Mouse (Mus musculus): ENCODE measurements around the gene Ccl22. TPM values are rescaled to one million over a fixed set of nuclear protein-coding genes. Genes with fewer than 3 reads are reported as not detected.

Ccl22 gene
- total and polyA plus RNA-seq, 2 experiments: 0.28 to 0.32 TPM

DNA sequence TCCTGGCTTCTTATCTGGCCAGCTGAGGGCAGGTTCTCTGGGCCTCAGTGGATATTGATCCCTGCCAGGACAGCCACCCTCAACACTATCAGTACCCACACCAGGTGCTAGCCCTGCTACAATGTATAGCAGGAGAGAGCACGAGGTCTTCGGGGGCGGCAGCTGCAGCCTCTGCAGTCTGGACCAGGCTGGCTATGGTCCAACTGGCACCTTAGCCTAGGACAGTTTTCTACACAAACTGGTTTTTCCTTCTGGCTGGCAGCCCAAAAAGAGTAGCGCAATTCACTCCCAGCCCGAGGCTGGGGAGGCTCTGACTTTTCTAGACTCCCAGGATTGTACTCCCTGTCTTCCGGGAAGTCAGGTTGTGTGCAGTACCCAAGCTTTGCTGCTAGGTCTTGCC, 25.6 kb downstream of the Ccl22 start:
- H3K27me3 ChIP-seq (ENCODE audit: control insufficient read depth, insufficient read depth, low read length): peaks cover 13% of the 10 kb centered on the region
- DNase-seq (ENCODE audit: extremely low read depth, low read depth, low spot score): no peak
- 31% methylated on average over 6 of the region's 6 CpGs for WGBS
- no peak overlapping the region for H3K4me3 ChIP-seq (ENCODE audit: insufficient read depth, low read depth, low read length)
- no peaks in the 10 kb centered on the region for H3K36me3 ChIP-seq (ENCODE audit: control insufficient read depth, insufficient read depth, low read length)
- TF ChIP-seq CTCF (IDR thresholded peaks at IDR 0.05; ENCODE audit: low read depth, low read length): no peak
- TF ChIP-seq POLR2A (IDR thresholded peaks at IDR 0.05; ENCODE audit: extremely low read depth, insufficient read depth, low read length): no peak
- H3K9ac ChIP-seq (ENCODE audit: low read depth, low read length): no peak overlapping the region
- no peaks in the 10 kb centered on the region for H3K79me2 ChIP-seq (ENCODE audit: control insufficient read depth, insufficient read depth, low read length)
- H3K4me1 ChIP-seq (ENCODE audit: control insufficient read depth, insufficient read depth, low read length): no peaks in the 10 kb centered on the region; the same call in 1 of the 2 replicates
- no peak overlapping the region for H3K27ac ChIP-seq (replicated peaks; ENCODE audit: insufficient read depth, low read depth, low read length)

DNA sequence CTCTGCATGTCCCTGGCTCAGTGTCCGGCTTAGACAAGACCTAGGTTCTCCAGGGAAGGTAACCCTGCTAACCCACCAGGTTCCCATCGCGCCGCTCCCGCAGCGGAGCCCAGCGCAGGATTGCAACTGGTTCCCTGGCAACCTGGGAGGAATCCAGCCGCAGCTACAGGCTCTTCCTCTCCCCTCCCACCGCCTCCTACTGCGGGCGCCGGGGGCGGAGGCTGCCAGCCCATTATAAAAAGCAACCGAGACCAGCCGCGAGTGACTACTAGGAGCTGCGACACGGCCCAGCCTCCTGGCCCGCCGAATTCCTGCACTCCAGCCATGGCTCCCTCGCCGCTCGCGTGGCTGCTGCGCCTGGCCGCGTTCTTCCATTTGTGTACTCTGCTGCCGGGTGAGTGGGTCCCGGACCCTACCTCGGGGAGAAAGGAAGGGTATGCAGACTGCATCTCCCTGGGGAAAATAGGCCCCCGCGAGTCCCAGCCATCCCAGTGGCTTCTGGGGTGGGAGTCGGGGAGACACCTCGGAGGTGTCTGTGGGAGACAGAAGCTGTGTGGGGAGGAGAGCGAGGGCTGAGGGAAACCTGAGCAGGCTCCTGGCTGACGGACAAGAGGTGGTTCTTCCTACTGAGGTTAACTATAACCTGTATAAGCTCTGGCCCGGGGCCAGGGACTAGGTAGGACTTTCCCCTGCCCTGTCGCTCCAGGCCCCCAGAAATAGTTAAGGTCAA, 26.7 kb downstream of the Ccl22 start, which contains the start of gene Cx3cl1:
Cx3cl1 (plus strand) TSS at position 69 of the 730 bp plus-strand sequence.
- H3K4me3 ChIP-seq (ENCODE audit: insufficient read depth, low read depth, low read length): peak within 1 kb of the TSS; percentile 48
- TF ChIP-seq CTCF (IDR thresholded peaks at IDR 0.05; ENCODE audit: low read depth, low read length) (no peak), POLR2A (IDR thresholded peaks at IDR 0.05; ENCODE audit: extremely low read depth, insufficient read depth, low read length) (0 out of 2 replicates have a peak, but pooled peaks have one; percentile 22)
- no peak within 1 kb of the TSS for H3K27ac ChIP-seq (replicated peaks; ENCODE audit: insufficient read depth, low read depth, low read length)
- no peaks in the 10 kb centered on the region; the same call in 1 of the 2 replicates for H3K4me1 ChIP-seq (ENCODE audit: control insufficient read depth, insufficient read depth, low read length)
- H3K79me2 ChIP-seq (ENCODE audit: control insufficient read depth, insufficient read depth, low read length): no peaks in the 10 kb centered on the region
- 0 out of 2 replicates have a peak within 1 kb of the TSS, but pooled peaks have one; percentile 8 for H3K9ac ChIP-seq (ENCODE audit: low read depth, low read length)
- peaks cover 11% of the 10 kb centered on the region for H3K27me3 ChIP-seq (ENCODE audit: control insufficient read depth, insufficient read depth, low read length)
- 3% methylated on average over 38 of the region's 38 CpGs for WGBS
- H3K36me3 ChIP-seq (ENCODE audit: control insufficient read depth, insufficient read depth, low read length): no peaks in the 10 kb centered on the region
- no peak for DNase-seq (ENCODE audit: extremely low read depth, low read depth, low spot score)

DNA sequence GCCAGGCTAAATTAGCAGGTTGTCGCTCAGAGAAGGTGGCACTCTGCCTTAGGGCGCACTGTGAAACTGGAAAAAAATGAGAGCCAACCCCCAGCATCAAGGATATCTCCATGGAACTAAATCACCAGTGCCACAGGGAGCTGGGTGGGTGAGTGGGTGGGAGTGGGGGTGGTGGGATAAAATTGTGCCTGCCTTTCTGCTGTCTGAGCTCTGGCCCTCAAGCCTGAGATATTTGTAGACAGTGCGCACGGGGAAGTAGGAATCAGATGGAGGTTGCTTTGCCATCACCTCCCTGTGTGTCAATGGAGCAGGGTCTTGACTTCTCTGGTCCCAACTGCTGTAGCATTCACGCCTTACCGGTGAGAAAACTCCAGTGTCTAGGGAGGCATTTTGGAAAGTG, 27.7 kb downstream of the Ccl22 start:
- no peak overlapping the region for H3K27ac ChIP-seq (replicated peaks; ENCODE audit: insufficient read depth, low read depth, low read length)
- H3K4me1 ChIP-seq (ENCODE audit: control insufficient read depth, insufficient read depth, low read length): no peaks in the 10 kb centered on the region; the same call in 1 of the 2 replicates
- no peak overlapping the region for H3K9ac ChIP-seq (ENCODE audit: low read depth, low read length)
- peaks cover 11% of the 10 kb centered on the region for H3K27me3 ChIP-seq (ENCODE audit: control insufficient read depth, insufficient read depth, low read length)
- TF ChIP-seq CTCF (IDR thresholded peaks at IDR 0.05; ENCODE audit: low read depth, low read length) (no peak), POLR2A (IDR thresholded peaks at IDR 0.05; ENCODE audit: extremely low read depth, insufficient read depth, low read length) (no peak)
- no peaks in the 10 kb centered on the region for H3K36me3 ChIP-seq (ENCODE audit: control insufficient read depth, insufficient read depth, low read length)
- WGBS: 65% methylated on average over 6 of the region's 6 CpGs
- no peak for DNase-seq (ENCODE audit: extremely low read depth, low read depth, low spot score)
- no peaks in the 10 kb centered on the region for H3K79me2 ChIP-seq (ENCODE audit: control insufficient read depth, insufficient read depth, low read length)
- H3K4me3 ChIP-seq (ENCODE audit: insufficient read depth, low read depth, low read length): no peak overlapping the region

DNA sequence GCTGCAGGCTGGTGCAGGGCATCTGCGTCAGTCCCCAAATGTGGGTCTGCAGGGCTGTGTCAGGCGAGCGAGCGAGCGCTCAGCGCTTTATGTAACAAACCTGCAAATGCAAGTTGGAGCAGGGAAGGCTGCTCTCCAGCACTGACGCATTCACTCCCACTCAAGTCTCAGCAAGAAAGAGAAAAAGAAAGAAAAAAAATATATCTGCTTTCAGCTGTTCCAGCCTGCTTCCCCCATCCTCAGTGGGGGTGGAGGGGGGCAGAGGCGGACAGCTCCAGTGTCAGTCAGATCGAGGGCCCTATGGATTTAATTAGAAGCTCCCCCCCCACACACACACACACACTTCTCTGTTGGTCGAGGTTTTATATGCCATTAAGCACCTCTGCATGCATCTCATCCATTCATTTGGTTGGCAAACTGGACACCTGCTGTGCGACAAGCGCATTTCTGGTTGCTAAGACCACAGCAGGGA, 28.3 kb downstream of the Ccl22 start:
- H3K4me3 ChIP-seq (ENCODE audit: insufficient read depth, low read depth, low read length): no peak overlapping the region

DNA sequence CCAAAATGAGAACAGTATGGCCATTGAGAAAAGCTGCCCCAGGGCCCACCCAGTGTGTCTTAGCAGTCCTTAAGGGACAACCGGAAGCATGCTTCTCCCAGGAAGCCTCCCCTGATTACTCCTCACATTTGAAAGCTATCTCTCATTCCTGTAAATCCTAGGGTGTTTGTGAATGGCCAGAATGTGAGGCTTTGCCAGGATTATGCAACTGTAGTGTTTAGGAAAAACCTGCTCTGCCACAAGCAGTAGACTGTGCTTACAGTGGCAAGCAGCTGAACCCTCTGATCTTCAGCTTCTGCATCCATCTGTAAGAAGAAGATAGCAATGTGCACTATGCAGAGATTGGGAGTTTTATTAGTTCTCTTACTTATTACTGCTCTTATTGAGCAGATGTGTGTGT, 29.2 kb downstream of the Ccl22 start:
- no peaks in the 10 kb centered on the region for H3K36me3 ChIP-seq (ENCODE audit: control insufficient read depth, insufficient read depth, low read length)
- H3K4me1 ChIP-seq (ENCODE audit: control insufficient read depth, insufficient read depth, low read length): no peaks in the 10 kb centered on the region; the same call in 1 of the 2 replicates
- DNase-seq (ENCODE audit: extremely low read depth, low read depth, low spot score): no peak
- no peaks in the 10 kb centered on the region for H3K79me2 ChIP-seq (ENCODE audit: control insufficient read depth, insufficient read depth, low read length)
- H3K27ac ChIP-seq (replicated peaks; ENCODE audit: insufficient read depth, low read depth, low read length): no peak overlapping the region
- H3K4me3 ChIP-seq (ENCODE audit: insufficient read depth, low read depth, low read length): no peak overlapping the region
- peaks cover 11% of the 10 kb centered on the region for H3K27me3 ChIP-seq (ENCODE audit: control insufficient read depth, insufficient read depth, low read length)
- 85% methylated on average over 1 of the region's 1 CpGs for WGBS
- no peak for TF ChIP-seq CTCF (IDR thresholded peaks at IDR 0.05; ENCODE audit: low read depth, low read length)
- TF ChIP-seq POLR2A (IDR thresholded peaks at IDR 0.05; ENCODE audit: extremely low read depth, insufficient read depth, low read length): no peak
- no peak overlapping the region for H3K9ac ChIP-seq (ENCODE audit: low read depth, low read length)

More for the DNA sequence above, 28.3 kb downstream of the Ccl22 start:
- Histone ChIP-seq H3K9ac (ENCODE audit: low read depth, low read length) (no peak overlapping the region), H3K27ac (replicated peaks; ENCODE audit: insufficient read depth, low read depth, low read length) (no peak overlapping the region), H3K27me3 (ENCODE audit: control insufficient read depth, insufficient read depth, low read length) (peaks cover 11% of the 10 kb centered on the region), H3K79me2 (ENCODE audit: control insufficient read depth, insufficient read depth, low read length) (no peaks in the 10 kb centered on the region), H3K4me1 (ENCODE audit: control insufficient read depth, insufficient read depth, low read length) (no peaks in the 10 kb centered on the region; the same call in 1 of the 2 replicates), H3K36me3 (ENCODE audit: control insufficient read depth, insufficient read depth, low read length) (no peaks in the 10 kb centered on the region)
- TF ChIP-seq POLR2A (IDR thresholded peaks at IDR 0.05; ENCODE audit: extremely low read depth, insufficient read depth, low read length): no peak
- no peak for TF ChIP-seq CTCF (IDR thresholded peaks at IDR 0.05; ENCODE audit: low read depth, low read length)
- DNase-seq (ENCODE audit: extremely low read depth, low read depth, low spot score): no peak
- WGBS: 71% methylated on average over 12 of the region's 12 CpGs

DNA sequence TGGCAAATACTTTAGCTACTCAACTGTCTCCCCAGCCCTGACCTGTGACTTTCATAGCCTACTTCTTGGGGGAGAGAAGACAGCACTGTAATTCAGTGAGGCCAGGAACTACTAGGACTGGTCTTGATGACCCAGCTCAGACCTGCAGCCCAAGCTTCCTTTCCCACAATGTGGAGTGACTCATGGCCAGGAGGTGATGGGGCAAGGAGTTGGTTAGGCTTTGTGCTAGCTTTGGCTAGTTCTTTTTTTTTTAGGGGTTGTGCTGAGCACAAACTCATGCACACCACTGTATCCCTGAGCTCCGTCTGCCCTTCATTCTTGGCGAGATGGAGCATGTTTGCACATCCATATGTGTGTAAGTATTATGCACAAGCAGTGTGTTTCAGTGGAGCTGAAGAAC, 31.0 kb downstream of the Ccl22 start:
- TF ChIP-seq CTCF (IDR thresholded peaks at IDR 0.05; ENCODE audit: low read depth, low read length) (no peak), POLR2A (IDR thresholded peaks at IDR 0.05; ENCODE audit: extremely low read depth, insufficient read depth, low read length) (no peak)
- Histone ChIP-seq H3K9ac (ENCODE audit: low read depth, low read length) (no peak overlapping the region), H3K27ac (replicated peaks; ENCODE audit: insufficient read depth, low read depth, low read length) (no peak overlapping the region), H3K4me3 (ENCODE audit: insufficient read depth, low read depth, low read length) (no peak overlapping the region), H3K4me1 (ENCODE audit: control insufficient read depth, insufficient read depth, low read length) (no peaks in the 10 kb centered on the region; the same call in 1 of the 2 replicates), H3K36me3 (ENCODE audit: control insufficient read depth, insufficient read depth, low read length) (no peaks in the 10 kb centered on the region), H3K79me2 (ENCODE audit: control insufficient read depth, insufficient read depth, low read length) (no peaks in the 10 kb centered on the region), H3K27me3 (ENCODE audit: control insufficient read depth, insufficient read depth, low read length) (peaks cover 11% of the 10 kb centered on the region)
- no peak for DNase-seq (ENCODE audit: extremely low read depth, low read depth, low spot score)
- WGBS: 75% methylated on average over 2 of the region's 2 CpGs

Measured in liver, adult 2 months (tissue).